Mouse (Mus musculus) olfactory bulb, adult 2 months (tissue): Measurements from ENCODE around the gene Mtmr4. TPM values are rescaled to one million over a fixed set of nuclear protein-coding genes. Genes with fewer than 3 reads are reported as not detected.
A peak's percentile ranks its signal among the peaks of the same experiment; 100 is the strongest.

Experiments used
- H3K27ac ChIP-seq: fragments of 200-500 bp; 2 replicates; pipeline ENCODE4 v1.5.1; 2012; ENCODE audit warnings: low read depth, low read length; ENCODE audit not compliant: insufficient read depth
- H3K4me1 ChIP-seq: fragments of 200-500 bp; 2 replicates; pipeline ENCODE4 v1.6.1; 2012; ENCODE audit warnings: low read length; ENCODE audit not compliant: control insufficient read depth, insufficient read depth
- H3K4me3 ChIP-seq: fragments of 200-500 bp; 2 replicates; pipeline ENCODE4 v1.5.1; 2012; ENCODE audit warnings: mild to moderate bottlenecking, low read depth, low read length, moderate library complexity; ENCODE audit not compliant: insufficient read depth
- CTCF ChIP-seq: fragments of 200-500 bp; IDR thresholded peaks from 2 replicates; pipeline ENCODE4 v1.5.1; 2012; ENCODE audit warnings: low read depth, mild to moderate bottlenecking, low read length, moderate library complexity; ENCODE audit not compliant: insufficient read depth
- POLR2A ChIP-seq: fragments of 200-500 bp; IDR thresholded peaks from 2 replicates; pipeline ENCODE4 v1.6.1; 2012; ENCODE audit warnings: mild to moderate bottlenecking, low read depth, low read length, moderate library complexity; ENCODE audit not compliant: insufficient read depth
- WGBS: fragments of 180-500 bp; shearing (Covaris S2); methylation state at CpG from one replicate; pipeline ENCODE4 v1.1.7; 2018; 5-methylcytosine and 5-hydroxymethylcytosine counted together
- polyA plus RNA-seq: library from polyadenylated mRNA; stranded (reverse); fragments of >200 nt; gene quantifications from 2 replicates; pipeline ENCODE4 v1.2.4, GENCODE M21; 2012; ENCODE audit warnings: low replicate concordance; ENCODE audit not compliant: missing spikeins, insufficient read depth, insufficient read length

Gene Mtmr4
- polyA plus RNA-seq = not detected in 2 replicates

DNA sequence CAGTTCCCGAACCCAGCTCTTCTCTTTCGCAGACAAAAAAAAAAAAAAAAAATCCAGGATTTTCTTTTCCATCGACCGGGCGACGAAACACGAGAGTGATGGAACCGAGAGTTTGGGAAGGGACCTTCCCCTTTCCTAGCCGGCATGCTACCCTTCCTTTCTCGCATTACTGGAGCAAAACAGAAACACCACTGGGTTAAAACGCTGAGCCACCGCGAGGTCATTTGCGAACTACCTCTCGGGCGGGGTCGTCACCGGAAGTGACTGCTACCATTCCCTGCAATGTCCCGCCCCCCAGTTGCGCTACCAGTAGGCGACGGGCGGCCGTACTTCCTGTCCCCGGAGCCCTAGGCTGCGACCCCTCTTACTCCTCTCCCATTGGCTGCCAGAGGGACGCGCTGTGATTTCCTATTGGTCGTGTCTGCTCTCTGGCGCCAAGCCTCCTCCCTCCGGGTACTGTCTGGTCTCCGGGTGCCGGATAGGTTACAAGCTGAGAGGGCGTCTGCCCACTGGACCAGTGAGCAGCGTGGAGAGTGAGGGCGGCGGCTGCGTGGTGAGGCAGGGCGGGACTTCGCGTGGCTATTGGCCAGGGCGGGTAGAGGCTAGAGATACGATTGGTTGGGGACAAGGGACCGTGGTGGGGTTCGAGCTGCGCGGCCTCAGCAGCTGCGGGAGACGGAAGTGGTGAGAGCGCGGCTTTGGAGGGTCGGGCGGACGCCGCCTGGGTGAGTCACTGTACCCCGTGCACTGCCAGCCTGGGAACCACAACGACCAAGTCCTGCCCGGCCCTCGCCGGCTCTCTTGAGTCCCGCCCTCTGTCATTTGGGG lies at the start of gene Mtmr4:
Gene Mtmr4 (plus strand): TSS at position 637 of the 828 bp plus-strand sequence.
- peak within 1 kb of the TSS; percentile 72 for H3K27ac ChIP-seq
- H3K4me1 ChIP-seq = peaks cover 28% of the 10 kb centered on the region
- TF ChIP-seq CTCF (no peak), POLR2A (peak; percentile 64; the same call in 1 of the 2 replicates)
- WGBS = under 1% methylated on average over 61 of the region's 61 CpGs
- peak within 1 kb of the TSS; percentile 81 for H3K4me3 ChIP-seq

DNA sequence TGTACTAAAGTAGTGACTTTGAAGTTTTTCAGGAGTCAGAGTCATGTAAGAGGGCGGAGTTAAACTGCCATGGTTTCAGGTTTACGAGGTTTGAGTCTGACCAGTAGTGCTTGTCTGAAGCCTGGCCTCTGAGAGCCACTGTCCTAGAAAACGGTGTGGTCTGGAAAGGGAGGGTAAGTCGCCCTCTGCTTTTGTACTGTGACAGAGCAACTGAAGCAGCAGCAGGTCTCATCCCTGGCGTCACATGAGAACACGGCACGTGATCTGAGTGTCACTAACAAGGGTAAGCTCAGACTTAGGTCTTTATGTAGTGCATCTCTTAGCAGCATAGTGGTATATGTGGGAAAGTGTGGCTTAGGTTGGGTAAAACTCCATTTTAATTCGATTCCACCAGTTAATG lies 49.7 kb upstream of the Mtmr4 start:
- no peak overlapping the region for H3K4me3 ChIP-seq
- 63% methylated on average over 8 of the region's 8 CpGs for WGBS
- H3K27ac ChIP-seq = no peak overlapping the region
- TF ChIP-seq POLR2A (no peak), CTCF (no peak)
- no peaks in the 10 kb centered on the region for H3K4me1 ChIP-seq

DNA sequence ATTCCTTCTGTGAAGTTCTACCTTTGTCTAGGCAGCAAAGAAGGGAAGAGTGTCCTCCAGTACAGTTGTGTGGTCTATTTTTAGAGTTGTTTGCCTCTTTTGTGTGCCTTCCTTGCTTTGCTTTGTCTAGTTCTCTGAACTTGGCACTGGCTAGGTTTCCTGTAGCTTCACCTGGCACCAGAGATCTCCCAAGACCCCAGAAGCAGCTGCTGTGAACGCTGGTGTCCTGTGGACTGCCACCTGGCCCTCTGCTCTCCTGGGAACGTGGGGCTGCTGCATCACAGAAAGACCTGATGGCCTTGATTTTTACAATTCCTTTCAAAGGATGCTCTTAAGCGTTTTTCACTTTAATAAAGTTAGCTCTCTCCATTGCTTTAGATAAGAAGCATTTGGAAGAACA lies 49.1 kb upstream of the Mtmr4 start:
- 55% methylated on average over 3 of the region's 3 CpGs for WGBS
- TF ChIP-seq POLR2A (no peak), CTCF (no peak)
- Histone ChIP-seq H3K27ac (no peak overlapping the region), H3K4me3 (no peak overlapping the region), H3K4me1 (no peaks in the 10 kb centered on the region)

DNA sequence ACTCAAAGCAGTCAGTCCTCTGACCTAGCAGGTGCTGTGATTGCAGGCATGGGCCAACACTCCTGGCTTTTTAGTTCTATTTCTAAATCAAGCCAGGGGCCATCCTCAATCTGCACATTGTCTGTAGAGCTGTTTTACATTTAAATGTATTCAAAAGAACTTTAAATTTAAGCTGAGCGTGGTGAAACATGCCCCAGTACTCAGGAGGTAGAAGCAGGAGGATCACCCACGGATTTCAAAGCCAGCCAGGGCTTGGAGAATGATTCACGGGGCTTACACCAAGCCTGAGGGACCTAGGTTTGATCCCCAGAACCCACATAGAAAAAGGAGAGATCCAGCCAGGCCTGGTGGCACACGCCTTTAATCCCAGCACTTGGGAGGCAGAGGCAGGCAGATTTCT lies 38.6 kb upstream of the Mtmr4 start:
- Histone ChIP-seq H3K27ac (no peak overlapping the region), H3K4me3 (no peak overlapping the region), H3K4me1 (no peaks in the 10 kb centered on the region)
- WGBS = 72% methylated on average over 4 of the region's 4 CpGs
- TF ChIP-seq POLR2A = no peak
- no peak for TF ChIP-seq CTCF

DNA sequence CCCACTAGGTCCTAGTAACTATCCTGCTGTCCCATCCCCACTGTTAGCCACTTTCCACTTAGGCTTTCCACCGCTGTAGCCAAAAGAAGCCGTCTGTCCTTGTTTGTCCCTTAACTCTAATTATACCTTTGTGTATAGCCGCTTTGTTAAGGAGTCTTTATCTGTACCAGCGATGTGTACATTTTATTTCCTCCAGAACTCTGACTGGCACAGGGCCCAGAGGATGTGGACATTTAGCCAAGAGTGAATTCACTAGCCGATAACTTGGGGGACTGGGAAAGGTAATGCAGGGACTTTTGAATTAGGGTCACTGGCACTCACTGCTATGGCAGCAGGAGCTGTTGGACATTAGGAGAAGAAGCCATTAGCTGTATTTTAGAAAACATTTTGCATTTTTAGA lies 37.6 kb upstream of the Mtmr4 start:
- 29% methylated on average over 5 of the region's 5 CpGs for WGBS

GRCm38 (mm10) chr11:87555106-87555703 lies 36.8 kb upstream of the Mtmr4 start:
- 78% methylated on average over 2 of the region's 2 CpGs for WGBS
- TF ChIP-seq POLR2A (no peak), CTCF (no peak)
- Histone ChIP-seq H3K27ac (no peak overlapping the region), H3K4me1 (no peaks in the 10 kb centered on the region), H3K4me3 (no peak overlapping the region)

More for the DNA sequence above, 37.6 kb upstream of the Mtmr4 start:
- no peaks in the 10 kb centered on the region for H3K4me1 ChIP-seq
- H3K27ac ChIP-seq = no peak overlapping the region
- no peak overlapping the region for H3K4me3 ChIP-seq
- TF ChIP-seq CTCF = no peak
- TF ChIP-seq POLR2A = no peak

GRCm38 (mm10) chr11:87561208-87561607 lies 30.8 kb upstream of the Mtmr4 start:
- TF ChIP-seq CTCF (no peak), POLR2A (no peak)
- WGBS = 82% methylated on average over 6 of the region's 6 CpGs

GRCm38 (mm10) chr11:87566501-87566900 lies 25.5 kb upstream of the Mtmr4 start, which contains the start of gene Gm11492:
TSS of gene Gm11492 (plus strand) at chr11:87566653.
- H3K4me3 ChIP-seq = no peak within 1 kb of the TSS
- no peak for TF ChIP-seq POLR2A
- no peak for TF ChIP-seq CTCF
- H3K4me1 ChIP-seq = peaks cover 17% of the 10 kb centered on the region
- WGBS = 80% methylated on average over 3 of the region's 3 CpGs
- H3K27ac ChIP-seq = no peak within 1 kb of the TSS

More at GRCm38 (mm10) chr11:87561208-87561607, 30.8 kb upstream of the Mtmr4 start:
- no peaks in the 10 kb centered on the region for H3K4me1 ChIP-seq
- H3K27ac ChIP-seq = no peak overlapping the region
- no peak overlapping the region for H3K4me3 ChIP-seq
